Mouse (Mus musculus) lung, postnatal 10 days (tissue): ENCODE results near the gene Zfp212.

Experiments used
- DNase-seq: peaks from one replicate; pipeline ENCODE4 v3.0.0; 2021

Zfp212 gene

DNA sequence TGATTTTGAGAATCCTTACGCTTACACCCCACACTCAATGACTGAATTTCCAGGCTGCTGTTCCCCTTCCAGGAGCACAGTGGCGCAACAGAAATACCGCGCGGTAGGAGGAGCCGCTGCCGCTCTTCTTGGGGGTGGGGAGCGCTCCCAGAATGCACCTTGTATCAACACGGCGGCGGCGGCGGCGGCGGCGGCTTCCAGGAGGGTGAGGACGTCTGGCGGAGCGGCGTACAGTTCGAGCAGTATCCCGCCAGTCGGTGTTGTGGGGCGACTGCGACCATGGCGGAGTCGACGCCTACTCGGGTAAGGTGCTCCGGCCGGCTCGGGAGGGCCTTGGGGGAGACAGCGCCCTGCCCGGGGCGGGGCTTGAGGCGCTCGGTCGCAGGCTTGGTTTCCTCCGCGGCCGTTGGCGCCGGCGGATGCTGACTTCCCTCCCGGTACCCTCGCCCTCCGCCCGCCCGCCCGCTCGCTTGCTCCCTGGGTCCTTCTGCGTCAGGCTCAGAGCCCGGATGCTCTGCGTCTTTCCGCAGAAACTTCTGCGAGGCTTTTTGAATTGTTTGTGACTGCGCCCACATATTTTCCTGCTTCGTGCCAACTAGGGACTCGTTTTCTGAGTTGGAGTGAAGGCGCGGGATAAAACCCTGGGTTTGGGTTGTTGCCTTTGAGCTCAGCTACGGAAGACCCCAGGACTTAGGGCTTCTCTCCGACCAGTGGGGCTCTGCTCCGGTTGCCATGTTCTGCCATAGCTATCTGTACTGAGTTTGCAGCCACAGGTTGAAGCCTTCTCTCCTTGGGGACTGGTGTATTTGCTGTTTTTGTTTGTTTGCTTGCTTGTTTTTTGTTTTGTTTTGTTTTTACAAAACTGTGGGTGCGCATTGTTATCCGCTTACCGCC lies at the start of gene Zfp212:
TSS of gene Zfp212 (plus strand) at position 30 of the 894 bp plus-strand sequence.
- DNase-seq: peak; percentile 95

DNA sequence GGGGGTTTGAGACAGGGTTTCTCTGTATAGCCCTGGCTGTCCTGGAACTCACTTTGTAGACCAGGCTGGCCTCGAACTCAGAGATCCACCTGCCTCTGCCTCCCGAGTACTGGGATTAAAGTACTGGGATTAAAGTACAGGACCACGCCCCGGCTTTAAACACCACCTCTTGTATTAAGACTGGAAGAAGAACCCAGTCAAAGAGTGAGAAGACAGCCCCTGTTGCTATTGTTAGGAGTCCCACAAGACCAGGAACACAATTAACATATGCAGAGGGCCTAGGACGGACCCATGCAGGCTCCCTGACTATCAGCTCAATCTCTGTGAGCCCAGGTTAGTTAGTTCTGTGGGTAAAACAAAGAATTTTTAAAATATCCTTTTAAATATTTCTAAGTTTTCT lies 48.0 kb upstream of the Zfp212 start:
- no peak for DNase-seq

DNA sequence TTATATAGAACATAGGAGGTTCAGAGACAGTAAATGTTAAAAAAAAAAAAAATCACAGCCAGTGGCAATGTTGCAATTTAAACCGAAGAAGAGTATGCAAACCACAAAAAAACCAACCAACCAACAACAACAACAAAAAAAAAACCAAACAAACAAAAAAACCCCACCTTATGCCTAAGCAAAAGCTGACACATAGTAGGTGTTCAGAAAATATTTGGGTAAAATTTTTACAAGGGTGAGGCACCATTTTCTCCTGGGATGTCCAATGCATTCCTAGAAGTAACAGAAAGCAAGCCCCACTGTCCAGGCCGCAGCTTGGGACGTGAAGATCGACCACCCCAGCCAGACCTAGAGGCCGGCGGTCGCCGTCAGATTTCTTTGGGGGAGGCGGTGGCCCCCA lies 43.2 kb upstream of the Zfp212 start, which contains the start of gene Zfp282:
TSS of gene Zfp282 (plus strand) at position 147 of the 400 bp plus-strand sequence.
- no peak for DNase-seq

DNA sequence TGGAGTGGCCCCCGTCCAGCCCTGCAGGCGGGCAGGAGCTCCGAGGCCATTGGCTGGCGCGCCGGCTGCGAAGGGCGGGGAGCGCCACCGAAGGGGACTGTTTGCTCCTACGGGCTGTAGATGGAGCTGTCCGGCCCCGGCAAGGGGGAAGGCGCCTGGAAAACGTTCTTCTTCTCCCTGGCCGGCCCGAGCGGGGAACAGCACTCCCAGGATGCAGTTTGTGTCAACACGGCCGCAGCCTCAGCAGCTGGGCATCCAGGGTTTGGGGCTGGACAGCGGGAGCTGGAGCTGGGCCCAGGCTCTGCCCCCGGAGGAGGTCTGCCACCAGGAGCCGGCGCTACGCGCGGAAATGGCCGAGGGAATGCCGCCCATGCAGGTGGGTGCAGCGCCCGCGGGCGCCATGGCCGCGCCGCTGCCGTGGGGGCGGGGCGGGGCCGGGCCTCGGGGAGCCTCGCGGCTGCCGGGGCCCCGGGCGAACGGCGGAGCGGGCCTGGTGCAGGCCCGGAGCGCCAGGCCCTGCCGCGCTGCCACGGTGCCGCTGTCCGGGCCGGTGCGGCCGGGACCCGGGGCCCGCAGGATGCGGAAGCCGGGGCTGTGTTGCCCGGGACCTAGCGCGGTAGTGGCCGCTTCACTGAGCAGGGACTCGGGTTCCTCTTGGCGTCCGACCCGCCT lies 42.7 kb upstream of the Zfp212 start:
- peak; percentile 95 for DNase-seq

DNA sequence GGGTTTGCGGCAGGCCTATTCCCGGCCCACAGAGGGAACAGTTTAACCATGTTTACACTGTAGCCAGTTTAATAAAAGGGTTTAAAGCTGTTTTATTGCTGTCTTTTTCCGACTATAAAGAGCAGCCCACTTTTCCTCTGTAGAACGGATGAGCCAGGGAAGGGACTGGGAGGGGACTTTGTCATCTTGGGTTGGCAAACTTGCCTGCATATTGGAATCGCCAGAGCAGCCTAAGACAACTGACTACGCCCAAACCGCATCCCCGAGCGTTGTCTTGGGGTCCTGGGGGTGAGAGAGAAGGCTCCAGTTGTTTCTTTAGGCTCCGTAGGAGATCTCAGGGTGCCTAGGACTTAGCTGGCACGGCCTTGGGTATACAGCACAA lies 42.2 kb upstream of the Zfp212 start:
- no peak for DNase-seq

DNA sequence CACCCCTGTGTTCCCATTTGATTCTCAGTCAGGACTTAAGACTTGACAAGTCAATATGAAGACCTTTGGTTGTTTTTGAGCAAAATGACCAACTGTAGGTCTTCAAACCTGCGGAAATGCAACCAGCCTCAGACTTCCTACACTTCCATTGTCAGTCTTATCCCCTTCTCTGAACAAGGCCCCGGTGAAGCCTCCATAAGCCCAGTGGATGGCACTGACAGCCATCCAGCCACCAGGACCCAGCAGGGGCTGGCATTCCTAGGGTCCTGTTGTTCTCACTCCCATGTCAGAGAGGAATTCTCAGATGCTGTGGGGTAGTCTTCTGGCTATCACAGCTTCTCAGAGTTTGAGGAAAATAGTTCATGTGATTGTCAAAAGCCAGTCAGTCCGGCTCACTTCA lies 41.7 kb upstream of the Zfp212 start:
- no peak for DNase-seq

DNA sequence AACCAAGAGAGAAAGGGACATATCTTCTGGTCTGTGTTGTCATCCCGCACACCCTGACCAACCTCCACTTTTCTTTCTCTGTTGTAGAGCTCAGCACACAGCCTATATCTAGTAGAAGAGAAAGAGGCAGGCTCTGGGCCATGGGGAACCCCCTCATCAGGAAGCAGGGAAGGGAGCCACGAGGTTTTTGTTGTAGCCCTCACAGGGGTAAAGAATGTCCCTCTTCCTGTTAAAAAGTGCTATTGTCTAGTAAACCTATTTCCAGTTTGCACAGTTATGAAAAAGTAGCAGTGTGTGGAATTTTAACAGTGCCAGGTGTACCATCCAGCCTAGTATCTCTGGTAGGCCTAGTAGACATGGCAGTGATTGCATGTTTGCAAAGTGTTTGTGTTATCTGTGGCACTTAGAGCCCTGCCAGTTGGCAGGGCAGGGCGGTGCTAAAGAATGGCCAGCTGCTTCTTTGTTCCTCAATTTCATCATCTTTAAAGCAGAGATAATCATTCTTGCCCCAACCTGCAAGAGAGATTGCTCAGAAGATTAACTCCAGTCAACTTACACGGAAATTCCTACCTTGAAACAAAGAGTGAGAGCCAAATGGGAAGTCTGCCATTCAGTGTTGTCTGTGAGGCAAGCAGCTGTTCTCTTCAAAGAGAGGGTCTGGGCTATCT lies 41.1 kb upstream of the Zfp212 start:
- DNase-seq: no peak

DNA sequence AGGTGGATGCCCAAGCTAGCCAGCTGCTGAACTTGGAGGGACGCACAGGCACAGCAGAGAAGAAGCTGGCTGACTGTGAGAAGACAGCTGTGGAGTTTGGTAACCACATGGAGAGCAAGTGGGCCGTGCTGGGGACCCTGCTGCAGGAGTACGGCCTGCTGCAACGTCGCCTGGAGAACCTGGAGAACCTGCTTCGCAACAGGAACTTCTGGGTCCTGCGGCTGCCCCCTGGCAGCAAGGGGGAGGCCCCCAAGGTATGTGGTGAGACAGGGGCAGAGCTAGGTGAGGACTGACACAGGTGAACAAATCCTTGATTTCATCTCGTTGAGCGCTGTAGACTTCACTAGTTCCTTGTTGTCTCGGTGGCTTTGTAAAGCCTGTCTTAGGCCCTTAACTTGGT lies 40.1 kb upstream of the Zfp212 start:
- no peak for DNase-seq

DNA sequence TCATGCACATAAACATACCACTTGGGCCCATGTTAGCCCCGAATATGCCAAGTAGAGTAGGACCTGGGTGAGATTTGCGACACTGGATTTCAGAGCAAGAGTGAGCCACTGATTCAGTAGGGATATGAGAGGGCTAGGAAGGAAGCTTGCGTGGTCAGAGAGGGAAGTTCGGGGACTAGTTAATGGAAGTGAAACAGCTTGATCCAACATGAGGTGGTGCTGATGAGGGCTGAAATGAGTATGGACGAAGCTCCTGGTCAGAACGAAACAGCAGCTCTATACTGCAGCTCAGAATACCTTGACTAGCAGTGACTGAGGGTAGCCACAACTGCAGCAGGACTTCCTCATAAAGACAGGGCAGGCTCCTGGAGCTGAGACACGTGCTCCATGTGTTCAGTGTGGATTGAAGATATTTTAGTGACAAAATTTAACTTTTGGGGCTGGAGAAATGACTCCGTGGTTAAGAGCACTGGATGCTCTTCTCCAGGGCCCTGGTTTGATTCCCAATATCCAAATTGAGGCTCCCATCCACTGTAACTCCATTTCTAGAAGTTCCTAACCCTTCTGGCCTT lies 31.4 kb upstream of the Zfp212 start:
- DNase-seq: no peak

DNA sequence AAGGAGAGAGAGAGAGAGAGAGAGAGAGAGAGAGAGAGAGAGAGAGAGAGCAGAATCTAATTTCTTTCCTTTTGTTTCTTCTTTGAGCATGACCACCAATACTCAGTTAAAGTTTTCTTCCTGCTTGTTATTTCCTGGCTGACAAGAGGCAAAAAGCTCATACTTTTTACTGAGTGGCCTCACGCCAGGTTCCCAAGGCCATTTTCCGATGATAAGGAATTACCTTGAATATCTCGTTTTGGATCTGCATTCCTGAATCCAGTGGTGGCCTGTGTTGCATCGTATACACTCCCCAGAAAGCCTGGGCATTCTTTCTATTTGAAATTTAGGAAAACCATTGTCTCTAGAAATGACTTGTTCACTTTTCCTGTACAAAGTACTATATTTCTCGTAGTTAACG lies 20.9 kb upstream of the Zfp212 start:
- no peak for DNase-seq

DNA sequence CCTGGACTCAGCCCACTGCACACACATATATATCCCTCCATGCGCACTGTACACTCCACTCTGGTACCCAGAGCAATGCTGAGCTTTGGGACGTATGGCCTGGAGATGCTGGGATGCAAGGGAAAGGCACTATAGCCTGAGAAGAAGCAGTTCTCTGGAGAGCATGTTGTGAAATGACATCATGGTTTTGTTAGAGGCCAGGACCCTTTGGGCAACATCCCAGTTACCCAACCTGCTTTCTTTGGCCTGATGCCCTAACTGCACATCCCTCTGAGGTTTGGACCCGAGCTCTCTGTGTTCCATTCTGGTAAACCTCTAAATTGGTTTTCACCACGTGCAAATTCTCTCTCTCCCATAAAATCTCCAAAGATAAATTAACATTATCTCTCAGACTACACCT lies 16.7 kb upstream of the Zfp212 start:
- DNase-seq: no peak

DNA sequence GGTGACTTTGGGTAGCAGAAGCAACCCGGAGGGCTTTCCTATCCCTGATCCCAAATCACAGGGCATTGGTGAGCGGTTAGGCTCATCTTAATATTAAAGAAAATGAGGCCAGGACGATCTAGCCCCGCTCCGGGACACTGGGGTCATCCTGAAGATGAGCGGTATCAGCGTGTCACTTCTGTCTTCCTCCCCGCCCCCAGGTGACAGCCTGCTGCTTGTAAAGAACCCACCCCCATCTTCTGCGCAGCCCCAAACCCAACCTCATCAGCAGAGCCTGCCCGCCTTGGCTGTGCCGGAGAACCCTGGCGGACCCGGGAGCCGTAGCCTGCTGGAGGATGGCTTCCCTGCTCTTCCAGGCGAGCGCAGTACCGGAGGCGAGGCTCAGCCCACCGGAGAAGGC lies 15.9 kb upstream of the Zfp212 start:
- DNase-seq: no peak

DNA sequence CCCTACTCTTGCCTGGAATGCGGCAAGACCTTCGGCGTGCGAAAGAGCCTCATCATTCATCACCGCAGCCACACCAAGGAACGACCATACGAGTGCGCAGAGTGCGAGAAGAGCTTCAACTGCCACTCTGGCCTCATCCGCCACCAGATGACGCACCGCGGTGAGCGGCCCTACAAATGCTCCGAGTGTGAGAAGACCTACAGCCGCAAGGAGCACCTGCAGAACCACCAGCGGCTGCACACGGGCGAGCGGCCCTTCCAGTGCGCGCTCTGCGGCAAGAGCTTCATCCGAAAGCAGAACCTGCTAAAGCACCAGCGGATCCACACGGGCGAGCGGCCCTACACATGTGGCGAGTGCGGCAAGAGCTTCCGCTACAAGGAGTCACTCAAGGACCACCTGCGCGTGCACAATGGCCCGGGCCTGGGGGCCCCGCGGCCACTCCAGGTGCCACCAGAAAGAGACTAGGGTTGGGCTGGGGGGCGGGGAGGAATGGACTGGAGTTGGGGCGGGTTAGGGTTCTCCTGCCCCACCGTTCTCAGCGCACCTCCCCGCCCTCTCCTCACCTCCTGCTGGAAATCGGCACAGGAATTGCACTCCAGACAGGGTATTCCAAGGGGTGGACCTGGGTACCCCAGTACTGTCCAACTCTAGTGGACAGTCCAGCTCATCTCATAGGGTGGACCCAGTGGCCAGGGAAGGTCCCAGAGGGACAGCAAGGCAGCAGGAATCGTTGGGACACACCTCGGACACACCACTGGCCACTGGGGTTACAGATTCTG lies 15.2 kb upstream of the Zfp212 start:
- DNase-seq: no peak

DNA sequence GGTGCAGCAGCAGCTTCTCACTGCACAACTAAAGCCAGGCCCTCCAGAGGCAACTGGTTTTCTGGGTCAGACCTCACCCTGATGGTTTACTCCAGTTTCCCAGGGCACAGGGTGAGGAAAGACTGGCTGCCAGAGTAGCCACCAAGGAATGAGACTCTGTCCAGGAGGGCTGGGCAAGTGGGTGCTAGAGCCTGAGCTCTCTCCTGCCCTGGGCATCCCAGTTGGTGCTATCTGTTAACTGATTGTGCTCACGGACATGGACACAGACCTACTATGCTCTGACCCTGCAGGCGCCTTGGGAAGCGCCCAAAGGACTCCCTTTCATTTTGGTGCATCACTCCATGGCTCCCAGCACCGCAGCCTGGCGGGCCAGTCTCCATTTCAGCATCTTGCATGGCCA lies 13.9 kb upstream of the Zfp212 start:
- no peak for DNase-seq

DNA sequence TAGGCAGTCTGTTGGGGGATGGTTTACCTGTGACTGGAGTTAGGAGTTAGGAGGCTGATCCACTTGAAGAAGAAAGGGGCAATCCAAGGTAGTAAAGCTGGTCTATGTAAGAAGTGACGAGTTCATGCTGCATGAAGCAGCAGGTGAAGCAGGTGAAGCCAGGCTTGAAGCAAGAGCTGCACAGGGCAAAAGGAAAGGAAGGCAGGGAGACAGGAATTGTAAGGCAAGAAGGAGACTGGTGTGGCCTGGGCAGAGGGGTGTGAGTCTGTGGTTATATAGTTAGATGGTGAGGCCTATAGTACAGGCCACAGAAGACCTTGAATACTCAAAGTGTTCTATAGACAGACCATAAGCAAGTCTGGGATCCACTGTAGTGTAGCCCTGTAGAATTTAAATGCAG lies 11.3 kb upstream of the Zfp212 start:
- DNase-seq: no peak

DNA sequence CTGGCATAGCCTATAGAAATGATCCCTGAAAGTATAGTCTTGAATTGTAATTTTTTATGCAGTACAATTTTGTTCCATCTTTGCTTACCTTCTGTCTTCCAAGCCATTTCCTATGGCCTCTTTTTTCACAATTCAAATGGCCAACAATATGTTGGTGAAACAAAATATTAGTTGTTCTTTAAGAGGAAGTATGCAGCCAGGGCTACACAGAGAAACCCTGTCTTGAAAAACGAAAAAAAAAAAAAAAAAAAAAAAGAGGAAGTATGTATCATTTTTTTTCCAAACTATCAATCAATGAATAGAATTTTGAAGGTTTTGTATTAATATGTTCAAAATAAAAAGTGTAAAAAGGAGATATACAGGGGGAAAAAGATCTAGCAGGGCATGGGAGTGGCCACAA lies 8.6 kb upstream of the Zfp212 start:
- DNase-seq: no peak

DNA sequence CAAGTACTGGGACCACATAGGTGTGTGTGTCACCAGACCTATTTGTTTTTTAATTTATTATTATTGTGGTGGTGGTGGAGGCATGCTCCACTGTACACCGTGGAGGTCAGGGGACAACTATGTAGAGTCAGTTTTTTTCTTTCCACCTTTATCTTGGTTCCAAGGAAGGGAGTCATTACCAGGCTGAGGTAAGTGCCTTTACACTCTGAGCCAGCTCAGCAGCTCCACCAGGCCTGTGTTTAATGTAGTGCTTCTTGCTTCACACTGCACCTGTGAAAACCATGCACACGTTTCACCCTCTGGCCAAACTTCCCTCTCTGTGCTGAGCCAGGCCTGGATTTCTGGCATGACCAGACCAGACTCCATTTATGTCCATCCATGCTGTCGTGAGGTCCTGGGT lies 7.3 kb upstream of the Zfp212 start:
- DNase-seq: no peak

DNA sequence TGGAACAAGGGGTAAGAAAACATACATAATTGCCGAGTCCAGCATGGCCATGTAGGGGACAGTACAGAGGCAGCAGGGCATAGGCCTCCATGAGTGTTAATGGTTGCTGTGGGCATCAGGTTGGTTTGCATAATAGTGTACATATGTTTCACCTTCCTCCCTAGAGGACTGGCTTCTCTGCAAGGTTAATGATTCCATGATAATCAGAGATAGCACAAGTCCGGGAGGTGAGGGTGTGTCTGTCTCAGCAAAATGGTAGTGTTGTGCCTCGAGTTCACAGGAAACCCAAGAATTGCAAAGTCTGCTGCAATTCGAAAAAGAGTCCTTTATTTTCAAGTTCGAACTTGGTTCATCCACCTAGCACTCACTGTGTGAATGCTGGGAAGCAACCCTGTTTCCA lies 3.2 kb upstream of the Zfp212 start:
- DNase-seq: no peak

DNA sequence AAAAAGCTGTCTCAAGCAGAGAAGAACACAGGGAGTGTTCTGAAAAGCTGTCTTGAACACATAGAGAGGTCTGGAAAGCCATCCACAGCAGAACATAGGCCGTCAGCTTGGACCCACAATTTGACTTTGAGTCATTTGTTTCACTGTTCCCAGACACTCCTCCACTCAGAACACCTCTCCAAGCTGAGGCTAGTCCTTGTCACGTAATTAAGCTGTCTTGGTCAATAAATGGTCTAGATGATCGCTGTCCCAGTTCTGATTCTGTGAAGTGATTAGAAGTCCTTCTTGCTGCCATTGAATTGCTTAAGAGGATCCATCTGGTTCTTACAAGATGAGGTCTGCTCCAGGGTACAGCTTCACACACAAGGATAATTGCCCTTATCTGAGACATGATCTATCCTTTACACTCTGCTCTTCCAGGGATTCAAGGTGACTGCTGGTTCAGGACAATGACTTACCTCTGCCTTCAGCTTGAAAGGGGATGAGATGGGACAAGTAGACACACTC lies 1.5 kb upstream of the Zfp212 start:
- DNase-seq: peak; percentile 57

DNA sequence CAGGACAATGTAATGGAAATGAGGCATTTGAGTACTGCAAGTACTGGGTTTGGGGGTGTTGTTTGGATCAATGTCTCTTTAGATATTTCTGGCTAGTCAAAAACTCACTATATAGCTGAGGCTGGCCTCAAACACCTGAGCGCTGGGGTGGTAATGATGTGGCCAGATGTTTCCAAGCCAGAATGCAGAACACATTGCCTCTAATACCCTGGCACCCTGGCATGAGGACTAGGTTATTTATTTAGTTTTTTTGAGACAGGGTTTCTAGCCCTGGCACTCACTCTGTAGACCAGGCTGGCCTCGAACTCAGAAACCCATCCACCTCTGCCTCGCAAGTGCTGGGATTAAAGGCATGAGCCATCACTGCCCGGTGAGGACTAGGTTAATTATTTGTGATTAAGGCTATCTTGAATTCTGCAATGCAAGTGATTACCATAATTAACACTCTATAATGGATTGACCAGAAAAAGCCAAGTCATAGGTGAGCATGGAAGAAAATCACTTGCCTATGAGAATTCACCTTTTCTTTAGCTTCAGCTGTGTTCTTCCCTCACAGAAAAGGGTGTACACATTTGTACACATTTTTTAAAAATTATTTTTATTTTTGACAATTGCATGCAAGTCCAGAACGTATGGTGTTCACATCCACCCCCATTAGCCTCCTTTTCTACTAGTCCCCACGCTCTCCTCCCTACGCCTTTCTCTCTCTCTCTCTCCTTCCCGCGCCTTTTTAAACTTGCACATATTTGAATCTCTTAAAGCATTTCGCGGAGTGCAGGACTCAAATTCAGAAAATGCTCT lies 430 bp upstream of the Zfp212 start:
- DNase-seq: no peak

DNA sequence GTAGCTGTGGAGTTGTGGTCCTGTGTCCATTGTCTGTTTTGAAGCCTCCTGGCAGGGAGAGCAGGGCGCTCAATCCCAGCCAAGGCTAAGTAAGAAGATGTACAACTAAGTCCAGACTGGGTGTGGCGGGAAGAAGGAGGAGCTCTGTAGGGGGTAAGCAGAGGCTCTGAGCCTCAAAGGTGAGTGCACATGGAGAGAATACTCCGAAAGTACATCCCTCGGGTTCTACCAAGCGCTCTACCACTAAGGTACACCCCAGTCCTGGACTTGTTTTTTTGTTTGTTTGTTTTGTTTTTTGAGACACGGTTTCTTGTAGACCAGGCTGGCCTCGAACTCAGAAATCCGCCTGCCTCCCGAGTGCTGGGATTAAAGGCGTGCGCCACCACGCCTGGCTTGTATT lies 22.2 kb downstream of the Zfp212 start:
- DNase-seq: no peak
